Comparison of ENCODE assay signal across 10 mouse cellular contexts in genomic region chr17:40824549-40824948, GRCm38 (mm10). TPM values are rescaled to one million over a fixed set of nuclear protein-coding genes. Genes with fewer than 3 reads are reported as not detected.
A peak's percentile ranks its signal among the peaks of the same experiment; 100 is the strongest.
DNase-seq lines count a peak whose midpoint lies in the region; TF ChIP-seq lines count a peak whose summit lies in the region.
"Had no signal": no experiment of that assay in that cellular context is flagged by ENCODE, and none has a peak within 500 bp of the region (broad histone marks: within the 10 kb centered on the region; RNA-seq: fewer than 3 reads in every experiment).

No protein-coding gene starts in this region.

- H3K4me3 ChIP-seq in bone marrow macrophage, adult 2 months (ENCODE audit: insufficient read depth, low read length), result no peak overlapping the region
- H3K4me3 ChIP-seq: limb, embryonic 13.5 days had no signal

- DNase-seq in heart, adult 18-20 months, result peak; percentile 16 to 59
- DNase-seq in heart, adult 11 months, result no peak
- DNase-seq in right cerebral cortex, postnatal 14 days, result peak; percentile 7
- no peak for DNase-seq in right cerebral cortex, postnatal 36 days (ENCODE audit: low spot score in 2 of 2)
- peak; percentile 61 for DNase-seq in kidney, postnatal 10 days
- peak; percentile 21 for DNase-seq in naive thymus-derived CD4-positive, alpha-beta T cell, adult 2 months (ENCODE audit: low read depth)
- DNase-seq in right cerebral cortex, adult 2 months (ENCODE audit: low spot score in 2 of 2), result no peak

- no peak for TF ChIP-seq POLR2A in bone marrow macrophage, adult 2 months (IDR thresholded peaks at IDR 0.05; ENCODE audit: borderline replicate concordance, low read depth, low read length)

- TF ChIP-seq CTCF in bone marrow macrophage, adult 2 months (IDR thresholded peaks at IDR 0.05; ENCODE audit: low read depth, low read length), result peak; percentile 23; the same call in 1 of the 2 replicates

- no peak overlapping the region for H3K27ac ChIP-seq in bone marrow macrophage, adult 2 months (ENCODE audit: insufficient read depth, low read depth, low read length)
- H3K27ac ChIP-seq: limb, embryonic 13.5 days had no signal

- no peaks in the 10 kb centered on the region for H3K4me1 ChIP-seq in bone marrow macrophage, adult 2 months (ENCODE audit: control insufficient read depth, insufficient read depth, low read length)
- H3K4me1 ChIP-seq: limb, embryonic 13.5 days had no signal

RNA-seq across cellular contexts. Expression of gene Rhag, which starts 13.6 kb away (rescaled TPM):
- total RNA-seq in heart, adult 18-20 months (2021), result not detected
- polyA plus RNA-seq in bone marrow macrophage, adult 2 months (2012; ENCODE audit: insufficient read depth, insufficient read length, missing spikeins), result 0.39 TPM in 1 of 2 replicates, not detected in the other

RNA-seq across cellular contexts. Expression of gene Crisp2, which starts 17.7 kb away (rescaled TPM):
- total RNA-seq in heart, adult 18-20 months (2021), result not detected
- not detected in 2 replicates for polyA plus RNA-seq in bone marrow macrophage, adult 2 months (2012; ENCODE audit: insufficient read depth, insufficient read length, missing spikeins)
- polyA plus RNA-seq: limb, embryonic 13.5 days; stomach, embryonic 16.5 days had no signal

RNA-seq across cellular contexts. Expression of gene 9130008F23Rik, which starts 55.8 kb away (rescaled TPM):
- under 1 TPM; 0.26 to 0.52 TPM for total RNA-seq in heart, adult 18-20 months (2021)
- 2.9 and 3.4 TPM in 2 replicates for polyA plus RNA-seq in bone marrow macrophage, adult 2 months (2012; ENCODE audit: insufficient read depth, insufficient read length, missing spikeins)

Comparison
In these comparisons a context has a peak if more than half of its experiments do, and no peak if none do; other contexts are left out.
1. DNase-seq: peak in heart, adult 18-20 months (2 of 2), right cerebral cortex, postnatal 14 days (single experiment), kidney, postnatal 10 days (single experiment) and naive thymus-derived CD4-positive, alpha-beta T cell, adult 2 months (single experiment); none in heart, adult 11 months (single experiment), right cerebral cortex, postnatal 36 days (0 of 2) and right cerebral cortex, adult 2 months (0 of 2).